Mouse (Mus musculus): ENCODE measurements around the gene Jag2.

The Jag2 gene

DNA sequence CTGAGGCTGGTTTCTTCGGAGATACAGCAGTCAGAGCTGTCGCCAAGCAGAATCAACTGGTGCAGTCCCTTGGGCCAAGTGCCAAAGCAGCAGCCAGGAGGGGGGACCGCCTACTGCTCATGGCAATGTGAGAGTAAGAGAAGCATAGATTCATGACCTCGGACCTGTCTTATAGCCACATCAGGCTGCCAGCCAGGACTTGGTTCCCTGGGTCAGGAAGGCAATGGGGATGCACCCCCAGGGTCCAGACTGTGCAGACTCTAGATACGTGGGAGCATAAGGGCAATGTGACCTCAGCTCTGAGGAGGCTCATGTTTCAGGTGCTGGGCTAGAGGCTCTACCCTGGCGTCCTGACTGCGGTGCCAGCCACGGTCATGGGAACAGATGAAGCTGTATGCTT is 25.6 kb downstream of the Jag2 start:
- DNase-seq (ENCODE audit: low spot score in 2 of 2): no peak

DNA sequence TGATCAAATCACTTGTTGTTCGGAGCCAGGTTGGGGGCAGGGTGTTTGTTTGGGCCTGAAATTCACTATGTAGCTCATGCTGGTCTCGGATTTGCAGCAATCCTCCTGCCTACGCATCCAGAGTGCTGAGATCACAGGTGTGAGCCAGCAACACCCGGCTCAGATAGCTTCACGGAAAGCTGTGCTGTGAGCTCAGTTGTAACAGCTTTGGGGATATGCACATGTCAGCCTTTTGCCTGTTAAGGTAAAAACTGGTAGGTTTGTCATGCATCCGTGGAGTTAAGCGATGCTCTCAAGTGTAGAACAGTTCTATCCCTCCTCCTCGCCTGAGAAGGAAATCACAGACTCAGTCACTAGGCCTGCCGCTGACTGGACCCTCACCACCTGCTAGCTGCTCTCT is 28.9 kb downstream of the Jag2 start:
- no peak for DNase-seq (ENCODE audit: low spot score in 2 of 2)

- no peak for DNase-seq (ENCODE audit: low spot score in 2 of 2)
Measured at GRCm38 (mm10) chr12:112898960-112899359, 30.6 kb downstream of the Jag2 start.

GRCm38 (mm10) chr12:112898351-112898750 is 31.2 kb downstream of the Jag2 start:
- DNase-seq (ENCODE audit: low spot score in 2 of 2): no peak

- no peak for DNase-seq (ENCODE audit: low spot score in 2 of 2)
Measured at GRCm38 (mm10) chr12:112897522-112898212, 31.9 kb downstream of the Jag2 start.

GRCm38 (mm10) chr12:112894969-112895368 is 34.6 kb downstream of the Jag2 start:
- DNase-seq (ENCODE audit: low spot score in 2 of 2): no peak

- no peak for DNase-seq (ENCODE audit: low spot score in 2 of 2)
Measured at GRCm38 (mm10) chr12:112894303-112894884, 35.2 kb downstream of the Jag2 start.

- DNase-seq (ENCODE audit: low spot score in 2 of 2): no peak
Measured at GRCm38 (mm10) chr12:112885465-112885864, 44.1 kb downstream of the Jag2 start.

DNA sequence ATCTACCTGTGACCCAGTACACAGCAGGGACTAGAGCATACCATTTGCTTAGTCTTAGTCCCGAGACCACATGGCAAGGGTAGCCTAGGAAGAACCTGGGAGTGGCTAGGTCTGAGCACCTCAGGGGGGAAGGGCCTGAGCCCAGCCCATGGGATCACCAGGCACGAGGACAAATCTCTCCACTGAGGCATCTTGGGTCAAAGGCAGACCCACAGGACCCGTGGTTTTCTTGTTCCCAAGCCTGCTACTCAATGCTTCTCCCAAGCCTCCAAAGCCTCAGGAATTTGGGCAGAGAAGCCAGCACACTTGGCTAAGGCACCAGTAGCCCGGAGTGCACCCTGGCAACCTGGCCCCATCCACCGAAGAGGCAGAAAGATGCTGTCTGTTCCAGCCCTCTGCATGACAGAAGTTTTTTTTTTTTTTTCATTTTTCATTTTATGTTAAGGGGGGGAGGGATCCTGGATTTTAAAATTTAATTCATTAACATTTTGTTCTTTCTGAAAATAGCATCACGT is 48.2 kb downstream of the Jag2 start:
- no peak for DNase-seq (ENCODE audit: low spot score in 2 of 2)

- DNase-seq (ENCODE audit: low spot score in 2 of 2): no peak
Measured at GRCm38 (mm10) chr12:112880661-112881060, 48.9 kb downstream of the Jag2 start.

GRCm38 (mm10) chr12:112879731-112880130 is 49.8 kb downstream of the Jag2 start:
- DNase-seq (ENCODE audit: low spot score in 2 of 2): no peak

DNA sequence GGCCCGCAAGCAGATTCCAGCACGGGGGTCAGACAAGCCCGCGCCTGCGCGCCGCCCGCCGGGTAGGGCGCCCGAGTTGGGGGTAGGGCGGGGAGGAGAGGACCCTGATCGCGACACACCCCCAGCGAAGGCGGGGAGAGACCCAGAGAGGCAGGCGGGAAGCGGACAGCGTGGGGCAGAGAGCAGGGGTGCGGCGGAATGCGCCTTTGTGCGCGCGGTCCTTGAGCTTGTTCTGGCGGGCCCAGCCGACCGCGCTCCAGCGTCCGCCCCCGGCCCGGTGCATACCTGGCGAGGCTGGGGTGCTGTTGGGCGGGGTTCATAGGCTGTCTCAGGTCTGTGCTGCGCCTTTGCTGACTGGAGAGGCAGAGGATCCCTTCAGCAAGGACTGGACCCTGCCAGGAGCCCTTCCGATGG is 52.0 kb downstream of the Jag2 start:
- no peak for DNase-seq (ENCODE audit: low spot score in 2 of 2)

DNA sequence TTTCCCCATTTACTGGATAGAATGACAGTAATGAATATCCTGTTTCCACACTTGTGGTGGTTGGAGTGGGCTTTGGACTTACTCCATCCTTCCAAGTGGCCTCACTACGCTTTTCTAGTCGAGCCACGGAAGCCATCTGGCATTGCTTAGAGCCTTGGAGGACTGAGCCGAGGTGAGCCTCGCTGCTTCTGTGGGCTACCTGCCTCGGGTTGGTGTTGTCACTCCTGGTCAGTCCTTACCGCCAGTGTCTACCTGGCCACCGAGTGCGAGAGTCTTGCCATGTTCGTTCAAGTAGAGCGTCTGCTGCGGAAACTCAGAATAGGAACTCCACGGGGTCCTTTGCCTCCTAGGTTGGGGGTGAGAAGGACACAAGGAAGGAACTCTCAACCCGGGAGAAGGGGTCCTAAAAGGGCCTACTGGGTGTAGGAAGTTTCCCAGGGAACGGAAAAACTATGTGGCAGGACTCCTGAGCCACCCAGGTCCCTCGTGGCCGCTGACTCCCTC is 52.5 kb downstream of the Jag2 start:
- no peak for DNase-seq (ENCODE audit: low spot score in 2 of 2)

DNA sequence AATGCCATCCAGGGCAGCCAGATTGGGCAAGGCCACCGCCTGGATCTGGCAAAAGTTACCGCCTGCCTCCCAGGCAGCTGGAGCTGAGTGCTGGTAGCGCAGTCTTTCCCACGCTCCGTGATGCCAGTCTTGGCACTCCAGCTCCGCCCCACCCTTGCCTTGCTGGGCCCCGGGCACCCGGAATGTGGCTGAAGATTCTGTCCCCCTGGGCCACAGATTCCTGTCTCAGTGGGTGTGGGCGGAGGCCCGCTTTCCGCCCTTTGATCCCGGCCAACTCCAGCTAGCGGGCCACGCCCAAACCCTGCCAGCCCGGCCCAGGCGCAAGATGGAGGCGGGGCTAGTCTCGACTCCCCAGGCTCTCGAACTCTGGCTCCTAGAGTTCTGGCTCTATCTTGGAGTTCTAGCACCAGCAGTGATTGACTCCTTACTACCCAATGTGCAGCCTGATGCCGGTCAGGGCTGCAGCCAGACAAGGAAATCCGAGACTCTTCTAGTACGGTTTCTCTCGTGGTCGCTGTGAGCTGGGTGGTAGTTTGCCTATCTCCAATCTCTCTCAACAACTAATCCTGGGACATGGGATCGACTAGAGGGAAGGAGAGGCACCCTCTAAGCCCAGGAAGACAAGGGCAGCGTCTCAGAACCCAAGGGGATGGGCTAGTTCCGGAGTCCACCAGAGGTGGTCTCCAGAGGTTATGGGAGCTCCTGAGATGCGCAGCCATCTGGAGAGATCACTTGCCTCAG is 53.1 kb downstream of the Jag2 start:
- no peak for DNase-seq (ENCODE audit: low spot score in 2 of 2)

DNA sequence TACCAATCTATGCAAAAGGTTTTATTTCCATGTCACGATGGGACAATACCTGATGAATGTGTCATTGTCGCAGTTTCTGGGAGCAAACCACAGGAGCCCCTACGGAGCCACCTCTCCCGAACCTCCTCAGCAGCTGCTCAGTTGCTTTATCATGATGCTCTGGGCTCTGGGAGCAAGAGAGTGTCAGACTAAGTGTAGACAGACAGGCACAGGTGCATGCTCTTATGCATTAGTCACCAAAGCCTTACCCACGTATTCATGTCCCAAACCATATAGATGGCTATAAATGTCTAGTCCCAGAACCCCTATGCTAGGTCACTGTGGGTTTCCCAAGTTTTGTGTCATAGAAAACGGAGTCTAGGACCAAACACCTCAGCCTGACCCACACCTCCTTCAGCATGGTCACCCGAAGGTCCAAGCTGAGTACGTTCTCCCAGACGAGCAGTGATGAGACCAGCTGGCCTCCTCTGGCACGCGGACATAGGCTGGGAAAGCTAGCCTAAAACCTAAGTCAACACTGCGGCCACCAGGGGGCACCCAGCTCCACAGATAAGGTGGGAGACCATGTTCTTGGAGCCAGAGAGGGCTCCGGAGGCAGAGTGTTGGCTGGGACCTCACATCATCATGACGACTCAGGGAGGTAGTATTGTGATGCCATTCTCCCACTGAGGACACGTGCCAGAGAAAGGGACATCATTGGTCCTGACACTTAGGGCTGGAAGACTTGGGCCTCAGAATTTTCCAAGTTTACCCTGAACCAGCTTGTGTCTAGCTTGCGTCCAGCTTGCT is 54.2 kb downstream of the Jag2 start:
- peak; percentile 92 to 94 for DNase-seq (ENCODE audit: low spot score in 2 of 2)

DNA sequence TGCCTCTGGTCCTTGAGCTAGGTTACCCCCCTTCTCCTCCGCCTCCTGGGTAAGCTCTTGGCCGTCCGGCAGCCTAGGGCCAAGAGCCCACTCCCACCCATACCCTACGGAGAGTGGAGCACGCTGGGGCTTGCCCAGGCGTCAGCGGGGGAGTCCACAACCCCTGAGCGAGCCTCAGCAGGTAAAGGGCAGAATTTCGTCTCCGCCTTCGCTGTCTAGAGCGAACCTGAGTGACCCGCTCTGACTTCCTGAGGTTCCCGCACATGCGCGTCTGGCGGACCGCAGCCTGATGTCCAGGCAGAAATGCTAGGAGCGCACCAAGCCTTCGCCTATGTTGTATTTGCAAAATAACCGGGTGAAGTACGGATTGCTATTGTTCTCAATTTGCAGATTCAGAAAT is 55.4 kb downstream of the Jag2 start:
- DNase-seq (ENCODE audit: low spot score in 2 of 2): no peak

DNA sequence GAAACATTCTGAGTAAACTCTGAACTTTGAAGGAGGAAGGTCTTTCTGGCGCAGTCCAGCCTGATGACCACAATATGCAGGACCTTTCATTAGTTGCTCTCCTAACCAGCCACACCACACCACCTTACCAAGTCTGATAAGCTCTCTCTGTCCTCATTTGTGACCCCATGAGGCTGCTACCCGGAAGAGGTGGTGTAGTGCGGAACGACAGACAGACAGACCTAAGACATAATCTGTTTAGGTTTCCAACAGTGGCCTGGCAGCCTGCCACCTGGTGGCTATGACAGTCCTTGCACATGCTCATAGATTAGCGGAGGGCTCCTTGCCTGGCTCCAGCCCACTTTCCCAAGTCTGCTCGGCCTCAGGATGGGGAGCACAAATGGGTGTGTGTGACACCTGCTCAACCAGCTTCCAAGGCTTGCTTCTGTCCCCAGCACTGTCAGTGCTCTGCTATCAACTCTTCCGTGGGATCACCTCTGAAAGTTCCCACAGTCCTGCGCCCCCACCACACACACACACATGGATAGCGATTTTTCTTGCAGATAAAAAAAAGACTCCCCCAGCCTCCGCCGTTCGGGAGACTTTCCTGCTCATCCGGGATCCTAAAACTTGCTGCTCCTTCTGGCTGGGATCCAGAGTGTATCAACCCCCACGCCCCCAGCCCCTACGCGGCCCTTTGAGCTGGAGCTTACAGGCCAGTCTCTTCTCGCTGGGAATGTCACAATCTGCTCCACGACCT is 56.0 kb downstream of the Jag2 start:
- DNase-seq (ENCODE audit: low spot score in 2 of 2): peak; percentile 64 to 77

DNA sequence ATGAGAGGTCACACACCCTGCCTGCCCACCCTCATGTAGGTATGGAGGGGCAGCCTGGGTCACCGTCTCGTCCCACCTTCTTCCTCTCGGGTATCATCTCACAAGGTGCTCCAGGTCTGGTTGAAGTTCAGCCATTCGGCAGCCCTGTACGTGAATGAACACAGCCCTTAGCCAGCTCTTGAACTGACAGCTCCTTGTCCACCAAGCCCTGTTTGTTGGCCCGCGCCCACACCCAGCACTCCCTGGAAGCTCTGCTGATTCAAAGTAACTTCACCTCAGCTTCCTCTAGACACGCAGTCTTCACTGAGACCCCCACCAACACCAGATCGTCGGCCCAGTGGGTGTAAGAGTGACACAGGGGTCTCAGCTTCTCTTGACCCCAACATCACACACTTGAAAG is 56.6 kb downstream of the Jag2 start:
- no peak for DNase-seq (ENCODE audit: low spot score in 2 of 2)

- DNase-seq (ENCODE audit: low spot score in 2 of 2): no peak
Measured at GRCm38 (mm10) chr12:112871272-112871671, 58.3 kb downstream of the Jag2 start.

GRCm38 (mm10) chr12:112870775-112871174 is 58.8 kb downstream of the Jag2 start:
- no peak for DNase-seq (ENCODE audit: low spot score in 2 of 2)

DNA sequence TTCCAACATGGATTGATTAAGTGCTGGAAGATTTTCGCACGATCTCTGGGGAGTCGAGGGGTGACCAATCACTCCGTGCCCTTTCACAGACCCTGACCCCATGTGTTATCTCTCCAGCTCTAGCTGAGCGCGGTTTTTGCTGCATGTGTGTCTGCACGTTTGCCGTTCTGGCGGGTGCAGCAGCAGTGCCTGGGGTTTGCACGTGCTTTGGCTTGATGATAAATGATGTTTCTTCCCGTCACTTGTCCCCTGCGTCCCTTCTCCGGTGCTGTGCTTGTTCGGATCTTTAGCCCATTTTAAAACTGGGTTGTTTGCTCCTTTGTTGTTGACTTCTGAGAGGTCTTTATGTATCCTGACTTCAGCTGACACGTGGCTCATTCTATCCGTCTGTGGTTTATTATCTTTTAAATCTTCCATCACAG is 59.8 kb downstream of the Jag2 start:
- DNase-seq (ENCODE audit: low spot score in 2 of 2): no peak
